Mouse (Mus musculus): ENCODE measurements around the gene Xpc. TPM values are rescaled to one million over a fixed set of nuclear protein-coding genes. Genes with fewer than 3 reads are reported as not detected.

Xpc gene
- polyA plus RNA-seq, 1 experiment from 2014 or later = 14.9 TPM

GRCm38 (mm10) chr6:91488496-91489212 is 27.0 kb downstream of the Xpc start:
- H3K36me3 ChIP-seq (ENCODE audit: control insufficient read depth, insufficient read depth, low read length) = peaks cover 5% of the 10 kb centered on the region

DNA sequence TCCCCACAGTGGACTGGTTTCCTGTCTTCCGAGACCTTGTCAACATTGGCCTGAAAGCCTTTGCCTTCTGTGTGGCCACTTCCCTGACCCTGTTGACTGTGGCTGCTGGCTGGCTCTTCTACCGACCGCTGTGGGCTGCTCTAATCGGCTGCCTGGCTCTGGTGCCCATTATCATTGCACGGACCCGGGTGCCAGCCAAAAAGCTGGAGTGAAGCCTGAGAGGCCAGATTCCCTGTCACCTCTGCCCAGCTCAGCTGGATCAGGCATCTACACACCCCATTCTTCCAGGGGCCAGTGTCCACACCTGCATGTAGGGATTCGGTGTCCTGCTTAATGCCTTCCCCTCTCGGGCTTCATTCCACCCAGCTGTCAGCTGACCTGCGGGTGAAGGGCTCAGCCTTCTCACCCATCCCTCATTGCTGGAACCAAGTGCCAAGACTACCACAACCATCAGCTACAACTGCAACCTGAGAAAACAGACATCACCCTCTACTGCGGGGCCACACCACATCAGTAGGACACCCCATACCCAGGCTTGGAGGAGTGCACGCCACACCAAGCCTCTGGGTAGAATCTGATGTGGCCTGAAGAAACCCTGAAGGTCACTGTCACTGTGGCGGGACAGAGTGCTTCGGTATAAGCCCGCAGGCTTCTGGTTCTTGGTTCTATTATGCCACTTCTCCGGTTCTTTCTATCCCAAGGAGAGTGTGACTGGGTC is 28.8 kb downstream of the Xpc start:
- WGBS = 91% methylated on average over 15 of the region's 15 CpGs
- no peak overlapping the region for H3K4me2 ChIP-seq (ENCODE audit: low read depth, low read length)
- no peak overlapping the region for H3K4me3 ChIP-seq (replicated peaks; ENCODE audit: low read length)
- peaks cover 14% of the 10 kb centered on the region for H3K36me3 ChIP-seq (ENCODE audit: control insufficient read depth, insufficient read depth, low read length)
- H3K9ac ChIP-seq (ENCODE audit: low read length) = no peak overlapping the region
- no peak for ATAC-seq (ENCODE audit: insufficient read depth, low FRiP score)
- H3K9me3 ChIP-seq (replicated peaks; ENCODE audit: control insufficient read depth, low read length) = no peaks in the 10 kb centered on the region
- H3K4me1 ChIP-seq (ENCODE audit: control insufficient read depth, insufficient read depth, low read length) = no peaks in the 10 kb centered on the region
- H3K27ac ChIP-seq (ENCODE audit: low read length) = no peak overlapping the region
- no peaks in the 10 kb centered on the region for H3K27me3 ChIP-seq (ENCODE audit: control insufficient read depth, insufficient read depth, low read length)

More at GRCm38 (mm10) chr6:91488496-91489212, 27.0 kb downstream of the Xpc start:
- no peak overlapping the region for H3K4me2 ChIP-seq (ENCODE audit: low read depth, low read length)
- H3K4me3 ChIP-seq (replicated peaks; ENCODE audit: low read length) = no peak overlapping the region
- H3K27ac ChIP-seq (ENCODE audit: low read length) = peak overlapping the region; percentile 17; the same call in 1 of the 2 replicates
- peak; percentile 65 for ATAC-seq (ENCODE audit: insufficient read depth, low FRiP score)
- 69% methylated on average over 9 of the region's 9 CpGs for WGBS
- H3K9me3 ChIP-seq (replicated peaks; ENCODE audit: control insufficient read depth, low read length) = no peaks in the 10 kb centered on the region
- no peaks in the 10 kb centered on the region for H3K4me1 ChIP-seq (ENCODE audit: control insufficient read depth, insufficient read depth, low read length)
- no peaks in the 10 kb centered on the region for H3K27me3 ChIP-seq (ENCODE audit: control insufficient read depth, insufficient read depth, low read length)
- no peak overlapping the region for H3K9ac ChIP-seq (ENCODE audit: low read length)

DNA sequence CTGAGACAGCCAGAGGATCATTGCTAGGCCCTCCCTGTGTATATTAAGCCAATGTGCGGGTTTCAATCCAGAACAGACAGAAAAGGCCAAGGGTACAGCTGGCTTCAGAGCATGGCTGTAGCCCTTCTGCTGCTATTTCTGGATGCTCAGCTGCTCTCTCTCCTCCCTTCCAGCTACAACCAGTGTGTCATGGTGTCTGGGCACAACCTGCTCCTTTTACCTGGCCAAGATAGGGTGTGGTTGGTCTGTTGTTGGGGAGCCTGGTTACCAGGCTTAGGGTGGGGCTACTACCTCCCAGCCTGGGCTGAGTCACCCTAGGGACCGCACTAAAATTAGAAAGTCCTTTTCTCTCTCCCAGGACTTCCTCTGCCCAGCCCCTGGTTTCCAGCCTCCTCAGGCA is 32.3 kb downstream of the Xpc start:
- no peak overlapping the region for H3K9ac ChIP-seq (ENCODE audit: low read length)
- ATAC-seq (ENCODE audit: insufficient read depth, low FRiP score) = no peak
- no peaks in the 10 kb centered on the region for H3K27me3 ChIP-seq (ENCODE audit: control insufficient read depth, insufficient read depth, low read length)
- peaks cover 26% of the 10 kb centered on the region for H3K36me3 ChIP-seq (ENCODE audit: control insufficient read depth, insufficient read depth, low read length)
- H3K4me1 ChIP-seq (ENCODE audit: control insufficient read depth, insufficient read depth, low read length) = no peaks in the 10 kb centered on the region
- peak overlapping the region; percentile 20; the same call in 1 of the 2 replicates for H3K27ac ChIP-seq (ENCODE audit: low read length)
- WGBS = 78% methylated on average over 2 of the region's 2 CpGs
- H3K4me2 ChIP-seq (ENCODE audit: low read depth, low read length) = no peak overlapping the region
- H3K9me3 ChIP-seq (replicated peaks; ENCODE audit: control insufficient read depth, low read length) = no peaks in the 10 kb centered on the region
- H3K4me3 ChIP-seq (replicated peaks; ENCODE audit: low read length) = no peak overlapping the region

DNA sequence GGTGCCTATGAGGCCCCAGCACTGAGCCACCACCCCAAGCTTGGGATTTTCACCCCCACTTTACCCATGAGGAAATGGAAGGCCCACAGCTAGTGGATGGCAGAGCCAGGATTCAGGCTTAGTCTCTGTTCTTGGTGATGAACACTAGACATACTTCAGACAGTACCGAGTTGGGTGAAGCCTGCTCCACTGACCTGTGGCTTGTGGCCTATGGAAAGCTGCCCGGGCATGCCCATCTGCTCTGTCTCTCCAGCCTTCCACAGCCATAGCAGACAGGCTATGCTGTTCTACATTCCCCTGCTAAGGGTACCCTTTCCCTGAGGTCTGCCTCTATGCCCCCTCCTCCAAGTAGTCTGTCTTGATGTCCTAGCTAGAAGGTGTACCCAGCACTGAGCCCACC is 39.1 kb downstream of the Xpc start:
- Histone ChIP-seq H3K36me3 (ENCODE audit: control insufficient read depth, insufficient read depth, low read length) (peaks cover 9% of the 10 kb centered on the region; the same call in 1 of the 2 replicates), H3K9me3 (replicated peaks; ENCODE audit: control insufficient read depth, low read length) (no peaks in the 10 kb centered on the region), H3K4me1 (ENCODE audit: control insufficient read depth, insufficient read depth, low read length) (peaks cover 20% of the 10 kb centered on the region), H3K9ac (ENCODE audit: low read length) (peak overlapping the region; percentile 20; the same call in 1 of the 2 replicates), H3K27me3 (ENCODE audit: control insufficient read depth, insufficient read depth, low read length) (no peaks in the 10 kb centered on the region), H3K4me2 (ENCODE audit: low read depth, low read length) (no peak overlapping the region), H3K27ac (ENCODE audit: low read length) (no peak overlapping the region), H3K4me3 (replicated peaks; ENCODE audit: low read length) (no peak overlapping the region)
- 93% methylated on average over 2 of the region's 2 CpGs for WGBS
- ATAC-seq (ENCODE audit: insufficient read depth, low FRiP score) = no peak

DNA sequence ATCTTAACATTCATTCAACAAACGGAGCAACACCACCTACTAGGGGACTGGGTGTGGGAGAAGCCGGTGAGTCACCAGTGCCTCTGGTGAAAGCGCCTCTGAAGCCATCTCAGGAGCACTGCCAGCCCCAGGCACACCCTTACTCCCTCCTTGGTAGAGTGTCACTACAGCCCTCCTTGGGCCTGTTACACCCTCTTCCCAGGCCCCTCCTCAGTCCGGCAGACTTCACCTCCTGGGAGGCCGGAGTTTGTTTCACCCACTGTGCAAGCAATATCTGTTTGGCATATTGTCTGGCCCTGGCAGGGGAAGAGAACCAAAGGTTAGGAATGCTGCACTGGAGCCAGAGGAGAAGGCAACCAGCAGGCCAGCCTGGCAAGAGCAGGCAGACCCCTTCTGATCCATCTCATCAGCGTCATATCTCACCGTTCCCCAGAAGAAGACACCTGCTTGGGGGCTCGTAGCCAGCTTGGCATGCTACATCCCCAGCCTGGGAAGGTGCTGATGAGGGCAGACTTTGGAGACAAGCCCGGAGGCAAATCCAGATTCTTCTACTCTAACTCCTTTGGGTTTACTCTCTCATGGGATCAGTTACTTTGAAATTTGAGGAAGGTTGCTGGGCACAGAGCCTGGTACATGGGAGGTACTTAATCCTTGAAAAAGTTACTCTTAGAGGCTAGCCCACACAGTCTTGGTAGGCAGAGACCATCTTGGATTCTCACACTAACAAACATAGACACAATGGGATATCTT is 41.1 kb downstream of the Xpc start:
- H3K9me3 ChIP-seq (replicated peaks; ENCODE audit: control insufficient read depth, low read length) = no peaks in the 10 kb centered on the region
- peak overlapping the region; percentile 64 for H3K27ac ChIP-seq (ENCODE audit: low read length)
- H3K9ac ChIP-seq (ENCODE audit: low read length) = peak overlapping the region; percentile 75
- H3K27me3 ChIP-seq (ENCODE audit: control insufficient read depth, insufficient read depth, low read length) = no peaks in the 10 kb centered on the region
- peak overlapping the region; percentile 68 for H3K4me2 ChIP-seq (ENCODE audit: low read depth, low read length)
- WGBS = 46% methylated on average over 9 of the region's 9 CpGs
- H3K4me3 ChIP-seq (replicated peaks; ENCODE audit: low read length) = peak overlapping the region; percentile 90
- peaks cover 20% of the 10 kb centered on the region for H3K4me1 ChIP-seq (ENCODE audit: control insufficient read depth, insufficient read depth, low read length)
- H3K36me3 ChIP-seq (ENCODE audit: control insufficient read depth, insufficient read depth, low read length) = 0 out of 2 replicates have a peak, but pooled peaks cover 1% of the 10 kb centered on the region
- ATAC-seq (ENCODE audit: insufficient read depth, low FRiP score) = no peak

- Histone ChIP-seq H3K4me2 (ENCODE audit: low read depth, low read length) (peak overlapping the region; percentile 68), H3K9ac (ENCODE audit: low read length) (peak overlapping the region; percentile 75), H3K4me3 (replicated peaks; ENCODE audit: low read length) (peak overlapping the region; percentile 90), H3K27me3 (ENCODE audit: control insufficient read depth, insufficient read depth, low read length) (no peaks in the 10 kb centered on the region), H3K36me3 (ENCODE audit: control insufficient read depth, insufficient read depth, low read length) (no peaks in the 10 kb centered on the region), H3K9me3 (replicated peaks; ENCODE audit: control insufficient read depth, low read length) (no peaks in the 10 kb centered on the region), H3K27ac (ENCODE audit: low read length) (peak overlapping the region; percentile 64), H3K4me1 (ENCODE audit: control insufficient read depth, insufficient read depth, low read length) (peaks cover 20% of the 10 kb centered on the region)
- WGBS = under 1% methylated on average over 27 of the region's 27 CpGs
- ATAC-seq (ENCODE audit: insufficient read depth, low FRiP score) = peak; percentile 3; the same call in 1 of the 2 replicates
Measured at GRCm38 (mm10) chr6:91473805-91474440, 41.8 kb downstream of the Xpc start.

- peaks cover 20% of the 10 kb centered on the region for H3K4me1 ChIP-seq (ENCODE audit: control insufficient read depth, insufficient read depth, low read length)
- no peaks in the 10 kb centered on the region for H3K9me3 ChIP-seq (replicated peaks; ENCODE audit: control insufficient read depth, low read length)
- no peaks in the 10 kb centered on the region for H3K27me3 ChIP-seq (ENCODE audit: control insufficient read depth, insufficient read depth, low read length)
- H3K4me2 ChIP-seq (ENCODE audit: low read depth, low read length) = peak within 1 kb of the TSS; percentile 68
- no peaks in the 10 kb centered on the region for H3K36me3 ChIP-seq (ENCODE audit: control insufficient read depth, insufficient read depth, low read length)
- WGBS = under 1% methylated on average over 74 of the region's 74 CpGs
- H3K27ac ChIP-seq (ENCODE audit: low read length) = peak within 1 kb of the TSS; percentile 87
- peak within 1 kb of the TSS; percentile 89 for H3K9ac ChIP-seq (ENCODE audit: low read length)
- H3K4me3 ChIP-seq (replicated peaks; ENCODE audit: low read length) = peak within 1 kb of the TSS; percentile 90
- peak; percentile 97 for ATAC-seq (ENCODE audit: insufficient read depth, low FRiP score)
Measured at GRCm38 (mm10) chr6:91472868-91473804, 42.6 kb downstream of the Xpc start, which contains the start of the genes Chchd4 and Tmem43. TSS of gene Chchd4 (minus strand) at chr6:91473546. TSS of gene Tmem43 (plus strand) at chr6:91473703.

- Histone ChIP-seq H3K36me3 (ENCODE audit: control insufficient read depth, insufficient read depth, low read length) (peaks cover 4% of the 10 kb centered on the region; the same call in 1 of the 2 replicates), H3K9ac (ENCODE audit: low read length) (peak overlapping the region; percentile 89), H3K27ac (ENCODE audit: low read length) (peak overlapping the region; percentile 87), H3K4me1 (ENCODE audit: control insufficient read depth, insufficient read depth, low read length) (peaks cover 20% of the 10 kb centered on the region), H3K27me3 (ENCODE audit: control insufficient read depth, insufficient read depth, low read length) (no peaks in the 10 kb centered on the region), H3K4me2 (ENCODE audit: low read depth, low read length) (peak overlapping the region; percentile 57), H3K4me3 (replicated peaks; ENCODE audit: low read length) (peak overlapping the region; percentile 90), H3K9me3 (replicated peaks; ENCODE audit: control insufficient read depth, low read length) (no peaks in the 10 kb centered on the region)
- no peak for ATAC-seq (ENCODE audit: insufficient read depth, low FRiP score)
- WGBS = 31% methylated on average over 6 of the region's 6 CpGs
Measured at GRCm38 (mm10) chr6:91472319-91472718, 43.4 kb downstream of the Xpc start.
